Mouse (Mus musculus): ENCODE measurements around the gene Slc4a7.
"Not testable (repeated sequence)": the region's sequence is repeated elsewhere in the genome, so short reads cannot be mapped to it uniquely, and the experiment has no call there.

Slc4a7 gene

DNA sequence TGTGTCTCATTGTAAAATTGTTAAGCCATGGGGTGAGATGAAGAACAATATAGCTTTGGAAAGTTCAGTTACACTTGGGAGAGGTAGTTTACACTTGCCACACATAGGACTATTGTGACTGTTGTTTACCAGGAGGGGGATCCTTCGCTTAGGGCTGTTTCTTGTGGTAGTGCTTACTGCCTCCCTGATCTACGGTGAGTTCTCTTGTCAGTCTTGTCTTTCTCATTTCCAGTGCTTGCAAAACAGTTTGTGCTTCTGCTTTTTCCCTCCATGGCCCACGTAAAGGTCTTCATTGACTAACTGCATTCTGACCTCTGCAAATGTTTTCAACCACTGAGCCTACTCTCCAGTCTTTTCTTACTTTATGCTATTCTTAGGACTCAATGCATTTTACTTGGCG, 98.3 kb downstream of the Slc4a7 start:
- DNase-seq (ENCODE audit: low read depth) = peak; percentile 37

DNA sequence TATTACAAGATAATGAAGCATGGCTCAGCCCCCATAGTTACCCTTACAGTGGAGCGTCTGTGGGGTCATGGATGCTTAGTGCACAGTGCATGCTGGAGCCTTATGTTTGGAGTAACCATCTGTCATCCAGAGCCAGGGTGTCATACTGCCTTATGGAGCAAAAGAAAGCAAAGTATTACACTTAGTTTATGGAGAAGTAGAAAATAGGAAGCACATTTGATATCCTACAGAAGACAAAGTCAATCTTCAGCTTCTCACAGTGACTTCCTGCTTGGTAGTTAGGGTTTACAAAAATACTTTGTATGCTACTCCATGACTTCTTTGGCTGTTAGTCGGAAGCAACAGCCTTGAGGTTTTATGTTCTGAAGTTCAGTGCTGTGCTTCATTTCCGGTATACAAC, 98.7 kb downstream of the Slc4a7 start:
- DNase-seq (ENCODE audit: low read depth) = no peak

- DNase-seq (ENCODE audit: low read depth) = not testable (repeated sequence)
These were observed 101.0 kb downstream of the Slc4a7 start, which contains the start of gene Nek10 for GRCm38 (mm10) chr14:14803115-14803514. Gene Nek10, plus strand, starts transcription at chr14:14803415.

GRCm38 (mm10) chr14:14803921-14804517, 101.9 kb downstream of the Slc4a7 start:
- no peak for DNase-seq (ENCODE audit: low read depth)

- DNase-seq (ENCODE audit: low read depth) = peak; percentile 39
These were observed 102.6 kb downstream of the Slc4a7 start for GRCm38 (mm10) chr14:14804518-14805212.

DNA sequence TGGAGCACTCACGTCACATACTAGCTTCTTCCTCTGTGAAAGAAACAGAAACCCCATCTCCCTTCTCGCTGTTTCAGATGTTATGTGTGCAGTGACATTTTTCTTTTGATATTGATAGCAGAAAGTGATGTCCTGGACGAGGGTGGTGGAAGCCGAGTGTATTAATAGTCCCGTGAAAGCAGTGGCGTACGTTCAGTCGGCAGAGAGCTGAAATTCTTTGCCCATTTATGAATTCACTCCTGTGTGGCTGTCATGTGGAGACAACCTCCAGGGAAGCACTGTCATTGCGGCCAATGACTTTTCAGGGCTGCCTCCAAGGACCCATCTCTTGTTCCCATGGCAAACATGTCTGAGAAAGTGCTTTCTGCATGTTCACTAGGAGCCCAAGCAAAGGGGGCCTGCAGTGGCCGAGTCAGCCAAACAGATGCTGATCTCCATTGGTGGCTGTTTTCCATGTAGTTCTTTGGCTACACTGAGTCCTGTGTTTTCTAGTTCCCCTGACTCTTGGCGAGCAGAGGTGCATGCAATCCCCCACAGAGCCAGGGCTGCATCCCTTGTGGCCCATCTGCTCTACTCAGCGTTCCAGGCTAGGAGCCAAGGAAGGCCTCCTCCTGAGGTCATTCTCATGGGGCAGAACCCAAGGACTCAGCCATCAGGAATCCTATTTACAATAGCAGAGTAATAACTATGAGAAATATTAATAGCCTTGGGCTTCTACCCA, 130.6 kb downstream of the Slc4a7 start:
- DNase-seq (ENCODE audit: low read depth) = no peak

- DNase-seq (ENCODE audit: low read depth) = no peak
These were observed 131.4 kb downstream of the Slc4a7 start for GRCm38 (mm10) chr14:14833498-14833897.

DNA sequence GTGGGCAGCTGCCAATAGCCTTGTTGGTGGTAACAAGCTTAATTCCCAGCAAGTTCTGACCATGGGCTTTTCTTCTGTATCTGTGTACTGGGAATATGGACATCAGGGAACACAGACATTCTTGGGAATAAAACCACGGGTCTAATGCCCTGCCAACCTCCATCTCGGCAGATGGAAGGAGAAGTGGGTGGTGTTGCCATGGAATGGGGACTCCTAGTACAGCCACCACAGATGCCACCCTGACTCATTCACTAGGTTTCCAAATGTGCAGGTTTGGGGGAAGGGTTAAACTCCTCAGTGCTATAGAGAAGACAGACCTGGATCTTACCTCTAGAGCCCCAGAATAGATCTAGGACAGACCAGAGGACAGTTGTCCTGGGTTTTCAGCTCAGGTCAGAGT, 132.2 kb downstream of the Slc4a7 start:
- DNase-seq (ENCODE audit: low read depth) = no peak

DNA sequence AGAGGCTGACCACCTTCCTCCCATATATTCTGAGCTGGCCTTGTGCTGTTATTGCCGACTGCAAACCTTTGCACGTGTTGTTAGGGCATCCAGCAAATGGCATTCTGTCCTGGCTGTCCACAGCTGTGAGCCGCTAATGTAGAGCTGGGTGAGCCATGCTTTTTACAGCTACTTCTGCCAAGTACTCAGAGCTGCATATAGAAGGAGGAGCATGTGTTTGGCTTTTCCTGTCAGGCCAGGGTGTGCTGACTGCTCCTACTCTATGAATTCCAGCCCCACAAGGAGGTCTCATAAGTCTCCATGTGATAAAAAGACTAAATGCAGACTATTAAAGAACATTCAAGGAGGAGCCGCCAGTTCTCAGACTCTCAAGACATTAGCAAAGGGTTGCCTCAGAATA, 135.5 kb downstream of the Slc4a7 start:
- DNase-seq (ENCODE audit: low read depth) = no peak

GRCm38 (mm10) chr14:14838109-14838508, 136.0 kb downstream of the Slc4a7 start:
- no peak for DNase-seq (ENCODE audit: low read depth)

DNA sequence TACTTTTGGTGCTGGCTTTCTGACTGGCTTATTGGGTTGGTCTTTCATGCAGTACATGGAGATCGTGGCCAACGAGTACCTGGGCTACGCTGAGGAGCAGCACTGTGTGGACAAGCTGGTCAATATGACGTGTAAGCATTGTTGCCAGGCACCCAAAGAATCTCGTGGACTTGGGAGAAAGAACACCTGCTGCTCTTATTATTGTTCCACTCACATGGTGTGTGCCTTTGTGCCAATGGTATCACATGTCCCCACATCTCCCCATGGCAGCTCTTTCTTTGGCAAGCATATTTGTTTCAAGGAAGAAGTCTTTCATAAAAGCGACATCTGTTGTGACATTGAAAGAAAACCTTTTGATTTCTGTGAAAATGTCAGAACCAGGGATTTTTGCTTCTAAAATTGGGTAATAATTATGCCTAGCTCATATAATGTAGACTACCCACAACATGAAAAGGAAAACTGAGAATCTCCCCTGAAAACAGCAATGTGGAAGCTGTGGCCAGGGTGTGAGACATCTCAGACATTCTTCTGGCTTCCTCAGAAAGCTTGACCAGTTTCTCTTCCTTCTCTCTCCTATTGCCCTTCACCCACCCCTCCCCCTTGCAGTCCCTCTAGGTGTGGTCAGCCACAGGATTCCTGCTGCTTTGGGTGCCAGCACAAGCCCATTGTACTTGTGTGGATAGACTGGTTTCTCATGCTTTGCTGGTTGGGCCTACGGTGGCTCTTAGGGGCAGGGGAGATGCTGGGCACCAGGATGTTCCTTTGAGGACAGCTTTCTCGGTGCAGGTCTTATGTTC, 140.9 kb downstream of the Slc4a7 start:
- DNase-seq (ENCODE audit: low read depth) = no peak

Data from 416B (cell line).